Mouse (Mus musculus): ENCODE results near the gene H3f3b.
"Not testable (repeated sequence)": the region's sequence is repeated elsewhere in the genome, so short reads cannot be mapped to it uniquely, and the experiment has no call there.

H3f3b gene

DNA sequence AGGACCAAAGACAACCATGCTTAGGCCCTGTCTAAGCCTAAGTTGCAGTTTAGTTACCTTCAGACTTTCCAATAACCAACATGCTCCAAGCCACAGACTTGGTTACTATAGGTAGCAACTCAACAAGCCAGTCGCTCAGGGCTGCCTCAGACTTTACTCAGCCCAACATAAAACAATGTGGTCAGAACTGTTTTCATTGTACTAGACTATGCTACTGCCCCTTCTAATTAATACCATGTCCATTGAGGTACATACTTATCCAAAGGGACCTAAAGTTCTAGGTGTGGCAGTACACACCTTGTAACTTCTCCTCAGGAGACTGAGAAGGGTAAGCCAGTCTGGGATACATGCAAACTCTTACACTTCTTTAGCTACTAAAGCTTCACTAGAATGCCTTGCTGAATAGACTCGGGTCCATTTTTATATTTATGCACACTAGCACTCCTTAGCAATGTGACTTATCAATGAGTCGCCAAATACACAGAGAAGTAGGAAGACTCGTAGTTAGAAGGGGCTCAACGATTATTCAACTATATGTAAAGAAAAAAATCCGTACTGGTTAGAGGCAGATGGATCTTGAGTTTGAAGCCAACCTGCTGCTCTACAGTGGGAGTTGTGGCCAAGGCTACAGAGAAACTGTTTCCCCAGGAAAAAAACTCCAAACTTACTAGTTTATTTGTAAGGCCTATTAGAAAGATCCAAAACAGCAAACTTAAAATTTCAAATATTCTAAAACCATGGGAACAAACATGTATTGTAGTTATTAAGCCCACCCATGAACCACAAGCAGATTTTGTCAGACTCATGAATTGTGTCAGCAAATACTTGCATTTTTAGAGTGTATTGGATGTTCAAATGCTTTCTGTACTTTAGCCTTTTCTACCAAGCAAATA is 6.2 kb downstream of the H3f3b start:
- DNase-seq (ENCODE audit: low spot score), result no peak

DNA sequence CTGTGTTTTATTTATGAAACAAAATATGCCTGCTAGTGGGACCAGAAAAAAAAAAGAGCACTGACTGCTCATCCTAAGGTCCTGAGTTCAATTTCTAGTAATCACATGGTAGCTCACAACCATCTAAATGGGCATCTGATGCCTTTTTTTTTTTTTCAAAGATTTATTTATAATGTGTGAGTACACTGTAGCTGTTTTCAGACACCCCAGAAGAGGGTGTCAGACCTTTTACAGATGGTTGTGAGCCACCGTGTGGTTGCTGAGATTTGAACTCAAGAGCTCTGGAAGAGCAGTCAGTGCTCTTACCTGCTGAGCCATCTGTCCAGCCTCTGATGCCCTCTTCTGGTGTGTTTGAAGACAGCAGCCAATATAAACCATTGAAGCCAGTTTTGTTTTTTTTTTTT is 7.2 kb downstream of the H3f3b start:
- no peak for DNase-seq (ENCODE audit: low spot score)

GRCm38 (mm10) chr11:116019976-116020411 is 7.8 kb downstream of the H3f3b start:
- no peak for DNase-seq (ENCODE audit: low spot score)

- no peak for DNase-seq (ENCODE audit: low spot score)
These were observed 8.4 kb downstream of the H3f3b start for GRCm38 (mm10) chr11:116019360-116019791.

DNA sequence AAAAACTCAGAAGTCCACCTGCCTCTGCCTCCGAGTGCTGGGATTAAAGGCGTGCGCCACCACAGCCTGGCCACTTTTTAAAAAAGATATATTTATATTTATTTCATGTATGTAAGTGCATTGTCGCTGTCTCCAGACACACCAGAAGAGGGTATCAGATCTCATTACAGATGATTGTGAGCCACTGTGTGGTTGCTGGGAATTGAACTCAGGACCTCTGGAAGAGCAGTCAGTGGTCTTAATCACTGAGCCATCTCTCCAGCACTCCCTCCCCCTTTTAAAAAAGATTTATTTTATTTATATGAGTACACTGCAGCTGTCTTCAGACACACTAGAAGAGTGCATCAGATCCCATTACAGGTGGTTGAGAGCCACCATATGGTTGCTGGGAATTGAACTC is 8.9 kb downstream of the H3f3b start:
- not testable (repeated sequence) for DNase-seq (ENCODE audit: low spot score)

GRCm38 (mm10) chr11:116018106-116018505 is 9.7 kb downstream of the H3f3b start:
- no peak for DNase-seq (ENCODE audit: low spot score)

GRCm38 (mm10) chr11:116014821-116015220 is 12.9 kb downstream of the H3f3b start:
- DNase-seq (ENCODE audit: low spot score), result no peak

DNA sequence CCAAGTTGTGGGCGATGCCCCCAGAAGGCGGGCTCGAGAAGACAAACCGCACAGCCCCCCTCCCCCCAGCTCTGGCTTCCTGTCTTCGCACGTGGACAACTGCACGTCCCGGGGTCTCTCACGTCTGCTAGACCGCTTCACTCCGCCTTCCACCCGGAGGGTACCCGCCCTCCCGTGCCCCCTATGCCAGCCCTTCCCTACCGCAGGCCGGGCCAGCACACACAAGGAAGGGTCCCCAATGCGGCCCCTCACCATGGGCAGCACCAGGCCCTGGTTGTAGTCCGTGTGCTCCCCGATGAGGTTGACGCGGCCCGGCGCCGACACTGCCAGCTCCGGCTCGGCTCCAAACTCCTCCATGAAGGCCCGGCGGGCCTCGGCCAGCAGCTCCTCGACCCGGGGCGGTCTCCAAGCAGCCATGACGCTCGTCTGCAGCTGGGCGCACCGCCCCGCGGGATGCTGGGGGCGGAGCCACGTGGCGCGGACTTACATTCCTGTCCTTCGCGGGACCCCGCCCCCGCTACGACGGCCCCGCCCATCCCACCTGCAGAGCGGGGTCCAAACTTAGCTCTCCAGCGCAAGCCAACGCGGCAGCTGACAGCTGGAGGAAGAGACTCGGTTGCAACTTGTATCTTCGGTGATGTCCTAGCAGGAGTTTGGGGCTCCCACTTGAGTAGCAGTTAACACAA is 15.4 kb downstream of the H3f3b start, which contains the start of gene Galk1:
Galk1 (minus strand) TSS at position 458 of the 686 bp plus-strand sequence.
- peak; percentile 75 for DNase-seq (ENCODE audit: low spot score)

DNA sequence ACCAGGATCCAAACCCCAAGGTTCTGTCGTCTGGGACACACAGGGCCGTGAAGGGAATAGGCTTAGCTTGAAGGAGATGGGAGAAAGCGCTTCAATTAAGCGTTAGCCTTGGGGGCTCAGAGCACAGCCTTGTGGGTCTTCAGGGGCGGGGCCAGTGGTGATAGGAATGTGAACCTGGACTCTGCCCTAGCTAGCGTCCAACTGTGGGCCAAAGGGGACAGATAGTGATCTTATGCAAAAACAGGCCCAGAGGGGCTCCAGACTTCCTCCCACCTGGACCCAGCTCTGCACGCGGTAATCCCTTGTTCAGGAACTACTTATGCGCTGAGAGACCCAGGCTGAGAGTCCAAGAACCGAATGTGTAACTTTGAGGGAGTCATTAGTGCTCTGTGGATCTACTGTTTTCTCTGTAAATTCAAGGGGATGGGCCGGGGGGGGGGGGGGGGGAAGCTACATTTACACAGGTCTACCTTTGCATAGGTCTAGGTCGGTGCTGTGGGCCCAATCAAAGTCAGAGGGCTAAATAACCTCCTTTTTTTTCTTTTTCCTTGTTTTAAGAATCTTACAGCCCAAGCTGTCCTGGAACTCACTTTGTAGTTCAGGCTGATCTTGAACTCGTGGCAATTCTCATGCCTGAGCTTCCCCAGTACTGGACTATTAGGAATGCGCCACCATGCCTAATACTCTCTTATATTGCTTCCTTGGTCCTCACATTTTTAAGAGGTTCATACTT is 16.1 kb downstream of the H3f3b start:
- no peak for DNase-seq (ENCODE audit: low spot score)

GRCm38 (mm10) chr11:116010948-116011347 is 16.8 kb downstream of the H3f3b start:
- no peak for DNase-seq (ENCODE audit: low spot score)

GRCm38 (mm10) chr11:116010146-116010545 is 17.6 kb downstream of the H3f3b start:
- DNase-seq (ENCODE audit: low spot score), result no peak

DNA sequence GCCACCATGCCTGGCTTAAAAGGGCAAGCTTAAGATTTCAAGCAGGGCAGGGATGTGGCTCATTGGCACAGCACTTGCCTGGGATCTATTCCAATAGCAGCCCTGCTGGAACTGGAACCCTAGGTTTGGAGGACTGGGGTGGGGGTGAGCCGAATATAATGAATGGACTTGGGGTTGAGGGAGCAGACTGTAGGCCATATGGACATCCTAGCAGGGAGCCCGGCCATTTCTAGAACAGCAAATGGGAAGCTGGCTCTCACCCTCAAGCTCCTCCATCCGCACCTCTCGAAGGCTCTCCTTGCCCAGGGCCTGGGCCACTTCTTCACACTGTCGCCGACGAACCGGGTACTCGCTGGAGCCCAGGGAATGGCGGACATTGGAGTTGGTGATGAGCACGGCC is 18.1 kb downstream of the H3f3b start:
- DNase-seq (ENCODE audit: low spot score), result no peak

DNA sequence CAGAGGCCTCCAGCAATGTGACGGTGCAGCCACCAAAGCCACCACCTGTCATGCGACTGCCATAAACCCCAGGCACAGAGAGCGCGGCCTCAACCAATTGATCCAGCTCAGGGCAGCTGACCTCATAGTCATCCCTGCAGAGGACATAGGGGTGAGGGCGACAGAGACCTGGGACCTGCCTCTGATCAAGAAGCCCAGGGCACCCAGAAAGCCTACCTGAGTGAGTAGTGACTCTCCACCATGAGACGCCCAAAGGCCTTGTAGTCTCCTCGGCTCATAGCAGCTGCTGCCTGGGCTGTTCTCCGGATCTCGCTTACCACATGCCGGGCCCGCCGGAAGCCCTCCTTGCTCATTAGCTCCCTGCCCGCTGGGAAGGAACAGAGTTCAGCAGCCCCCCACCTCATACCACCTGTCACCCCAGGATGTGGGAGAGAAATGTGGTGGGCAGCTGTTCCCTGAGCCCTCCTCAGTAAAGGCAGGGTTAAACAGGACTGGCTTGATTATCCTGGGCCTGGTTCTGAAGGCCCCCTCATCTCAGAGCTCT is 18.9 kb downstream of the H3f3b start:
- no peak for DNase-seq (ENCODE audit: low spot score)

GRCm38 (mm10) chr11:116008411-116008810 is 19.4 kb downstream of the H3f3b start:
- no peak for DNase-seq (ENCODE audit: low spot score)

DNA sequence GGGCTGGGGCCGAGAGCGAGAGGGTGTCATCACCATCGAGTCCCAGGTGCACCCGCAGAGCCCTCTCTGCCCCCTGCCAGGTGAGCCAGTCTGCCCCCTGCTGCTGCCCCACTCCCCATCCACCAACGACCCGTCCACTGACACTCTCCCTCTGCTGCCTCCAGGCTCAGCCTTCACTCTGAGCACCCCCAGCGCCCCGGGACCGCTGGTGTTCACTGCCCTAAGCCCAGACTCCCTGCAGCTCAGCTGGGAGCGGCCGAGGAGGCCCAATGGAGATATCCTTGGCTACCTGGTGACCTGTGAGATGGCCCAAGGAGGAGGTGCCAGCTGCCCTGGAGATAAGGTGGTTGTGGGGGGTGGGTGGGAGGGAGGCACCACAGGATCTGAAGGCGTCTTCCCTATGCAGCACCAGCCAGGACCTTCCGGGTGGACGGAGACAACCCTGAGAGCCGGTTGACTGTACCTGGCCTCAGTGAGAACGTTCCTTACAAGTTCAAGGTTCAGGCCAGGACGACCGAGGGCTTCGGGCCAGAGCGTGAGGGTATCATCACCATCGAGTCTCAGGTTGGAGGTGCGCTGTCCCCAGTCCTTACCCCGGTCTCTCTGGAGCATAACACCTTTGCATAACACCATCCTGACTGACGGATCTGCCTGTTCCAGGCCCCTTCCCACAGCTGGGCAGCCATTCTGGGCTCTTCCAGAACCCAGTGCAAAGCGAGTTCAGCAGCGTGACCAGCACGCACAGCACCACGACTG is 20.5 kb downstream of the H3f3b start:
- DNase-seq (ENCODE audit: low spot score), result no peak

GRCm38 (mm10) chr11:116005701-116006419 is 21.9 kb downstream of the H3f3b start:
- no peak for DNase-seq (ENCODE audit: low spot score)

DNA sequence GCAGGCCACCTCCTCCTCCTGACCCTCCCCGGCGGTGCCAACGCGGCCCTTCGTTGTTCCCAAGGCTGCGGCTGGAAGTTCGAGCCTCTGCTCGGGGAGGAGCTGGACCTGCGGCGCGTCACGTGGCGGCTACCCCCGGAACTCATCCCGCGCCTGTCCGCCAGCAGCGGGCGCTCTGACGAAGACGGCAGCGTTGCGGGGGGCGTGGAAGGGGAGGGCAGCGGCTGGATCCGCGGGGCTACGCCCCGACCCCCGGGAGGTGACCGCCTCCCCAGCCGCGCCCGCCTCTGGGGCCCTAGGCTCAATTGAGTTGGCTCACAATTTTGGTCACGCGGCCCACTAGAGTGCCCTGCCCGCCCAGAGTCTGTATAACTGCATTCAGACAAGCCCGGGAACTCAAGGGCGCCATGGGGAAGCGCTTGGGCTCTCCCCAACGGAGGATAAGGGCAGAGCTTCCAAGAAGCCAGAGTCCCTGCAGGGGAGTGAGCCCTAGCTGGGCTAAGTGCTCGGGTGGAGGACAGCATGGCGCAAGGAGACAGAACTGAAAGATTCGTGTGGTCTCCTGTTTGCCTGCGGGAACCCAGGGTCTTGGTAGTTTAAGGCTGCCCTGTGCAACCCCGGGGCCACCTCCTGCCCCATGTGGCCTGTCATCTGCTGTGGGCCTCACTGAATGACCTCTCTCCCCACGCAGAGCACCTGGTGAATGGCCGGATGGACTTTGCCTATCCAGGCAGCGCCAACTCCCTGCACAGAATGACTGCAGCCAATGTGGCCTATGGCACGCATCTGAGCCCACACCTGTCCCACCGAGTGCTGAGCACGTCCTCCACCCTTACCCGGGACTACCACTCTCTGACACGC is 22.7 kb downstream of the H3f3b start:
- DNase-seq (ENCODE audit: low spot score), result no peak

- no peak for DNase-seq (ENCODE audit: low spot score)
These were observed 23.5 kb downstream of the H3f3b start for GRCm38 (mm10) chr11:116004186-116004823.

- DNase-seq (ENCODE audit: low spot score), result no peak
These were observed 24.9 kb downstream of the H3f3b start for GRCm38 (mm10) chr11:116002894-116003293.
